Mouse (Mus musculus): Measurements from ENCODE around the gene Tctex1d1. TPM values are rescaled to one million over a fixed set of nuclear protein-coding genes. Genes with fewer than 3 reads are reported as not detected.
A peak's percentile ranks its signal among the peaks of the same experiment; 100 is the strongest.

Gene Tctex1d1
- polyA plus RNA-seq, 1 experiment, result 1.7 TPM

DNA sequence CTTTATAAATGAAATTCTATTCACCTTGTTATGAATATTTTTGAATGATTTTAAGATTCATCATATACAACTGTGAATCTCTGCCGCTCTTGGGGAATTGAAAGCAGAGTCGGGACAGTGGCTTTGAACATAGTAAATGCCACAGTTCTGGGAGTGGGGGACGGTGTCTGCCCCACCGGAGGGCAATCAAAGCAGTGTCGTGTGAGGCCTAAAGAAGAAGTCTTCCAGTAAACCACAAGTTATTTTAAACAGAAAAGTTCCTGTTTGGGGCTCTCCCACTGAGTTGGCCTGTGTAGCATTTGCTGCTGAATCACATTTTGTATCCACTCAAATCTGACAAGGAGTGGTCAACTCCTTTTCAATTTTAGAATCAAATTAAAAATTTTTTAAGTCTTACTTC, 7.2 kb upstream of the Tctex1d1 start:
- TF ChIP-seq CTCF (IDR thresholded peaks at IDR 0.05; ENCODE audit: borderline replicate concordance, extremely low read depth, insufficient read depth, insufficient read length) (no peak), POLR2A (IDR thresholded peaks at IDR 0.05; ENCODE audit: borderline replicate concordance, extremely low read depth, insufficient read depth, insufficient read length, poor library complexity, severe bottlenecking) (no peak)
- DNase-seq (ENCODE audit: low read depth), result no peak

DNA sequence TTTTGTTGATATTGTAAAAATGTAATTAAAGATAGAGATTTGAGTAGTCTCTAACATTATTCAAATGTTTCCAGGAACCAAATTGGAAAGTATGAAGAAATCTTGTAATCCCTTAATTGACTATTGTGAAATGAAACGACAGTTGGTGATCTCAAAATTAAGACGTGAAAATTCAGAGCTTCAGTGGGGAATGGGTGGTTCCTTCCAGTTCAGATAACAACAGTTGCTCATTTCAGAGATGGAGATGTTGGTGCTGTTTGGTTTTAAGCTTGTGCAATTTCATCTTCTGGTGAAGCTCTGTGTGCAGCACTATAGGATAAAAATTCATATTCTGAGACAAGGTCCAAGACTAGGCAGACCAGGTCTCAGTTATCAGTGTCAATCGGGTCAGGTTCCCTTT, 6.3 kb upstream of the Tctex1d1 start:
- TF ChIP-seq POLR2A (IDR thresholded peaks at IDR 0.05; ENCODE audit: borderline replicate concordance, extremely low read depth, insufficient read depth, insufficient read length, poor library complexity, severe bottlenecking) (no peak), CTCF (IDR thresholded peaks at IDR 0.05; ENCODE audit: borderline replicate concordance, extremely low read depth, insufficient read depth, insufficient read length) (no peak)
- DNase-seq (ENCODE audit: low read depth), result no peak

DNA sequence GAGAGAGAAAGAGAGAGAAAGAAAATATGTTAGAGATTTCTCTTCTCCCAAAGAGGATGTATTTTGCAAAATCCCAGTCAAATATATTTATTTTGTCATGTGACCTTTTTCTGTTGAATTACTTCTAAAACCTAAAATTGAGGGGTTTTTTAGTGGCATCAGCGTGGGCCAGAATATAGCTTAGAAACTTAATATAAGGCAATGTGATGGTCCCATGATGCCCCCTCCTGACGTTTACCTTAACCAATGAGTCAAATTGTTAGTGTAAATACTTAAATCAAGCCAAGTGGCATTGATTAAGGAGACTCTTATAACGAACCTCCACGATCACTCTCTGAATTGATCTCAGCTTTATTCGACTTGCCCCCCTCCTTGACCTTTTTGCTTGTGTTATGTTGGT, 4.2 kb upstream of the Tctex1d1 start:
- DNase-seq (ENCODE audit: low read depth), result no peak
- TF ChIP-seq CTCF (IDR thresholded peaks at IDR 0.05; ENCODE audit: borderline replicate concordance, extremely low read depth, insufficient read depth, insufficient read length), result no peak

DNA sequence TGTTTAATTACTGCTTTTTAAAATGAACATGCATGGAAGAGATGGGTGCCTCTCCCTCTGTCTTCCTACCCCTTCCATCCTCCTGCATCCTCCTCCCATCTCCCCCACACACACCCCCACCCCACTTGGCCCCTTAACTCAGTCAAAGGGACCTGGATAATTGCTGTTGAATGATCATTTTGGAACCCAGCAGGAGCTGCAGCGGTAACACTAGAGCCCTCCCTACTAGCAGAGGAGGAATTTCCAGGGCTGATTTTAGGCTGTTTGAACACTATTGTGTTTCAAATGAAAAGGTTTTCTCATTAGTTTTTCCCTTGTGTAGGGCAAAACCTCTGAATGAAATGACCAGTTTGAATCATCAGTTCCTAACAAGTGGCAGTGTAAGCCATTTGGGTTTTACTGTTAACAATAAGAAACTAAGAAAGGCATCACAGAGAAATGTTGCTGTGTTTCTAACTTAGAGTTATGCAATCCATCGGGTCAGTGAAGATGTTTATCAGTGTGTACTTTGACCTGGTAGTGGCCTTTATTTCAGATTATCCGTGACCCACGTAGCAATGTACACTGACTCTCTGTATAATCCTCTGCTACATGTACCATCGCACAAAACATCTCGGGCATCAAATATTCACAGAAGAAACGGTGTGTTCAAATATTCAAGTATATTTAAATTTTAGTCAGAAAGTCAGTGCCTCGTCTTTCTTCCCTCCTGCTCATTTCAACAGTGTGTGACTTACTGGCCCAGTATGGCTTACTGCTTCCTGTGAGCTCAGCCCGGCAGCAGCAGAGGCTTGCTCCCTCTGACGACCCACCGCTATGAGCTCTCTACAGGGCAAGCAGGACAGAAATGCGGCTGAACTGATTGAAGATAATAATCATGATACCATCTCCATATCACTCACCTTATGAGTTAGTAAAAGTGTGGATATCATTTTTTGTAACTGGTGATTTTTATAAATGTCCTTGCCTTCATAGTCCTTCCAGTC, 1.8 kb upstream of the Tctex1d1 start:
- peak; percentile 47 for DNase-seq (ENCODE audit: low read depth)

DNA sequence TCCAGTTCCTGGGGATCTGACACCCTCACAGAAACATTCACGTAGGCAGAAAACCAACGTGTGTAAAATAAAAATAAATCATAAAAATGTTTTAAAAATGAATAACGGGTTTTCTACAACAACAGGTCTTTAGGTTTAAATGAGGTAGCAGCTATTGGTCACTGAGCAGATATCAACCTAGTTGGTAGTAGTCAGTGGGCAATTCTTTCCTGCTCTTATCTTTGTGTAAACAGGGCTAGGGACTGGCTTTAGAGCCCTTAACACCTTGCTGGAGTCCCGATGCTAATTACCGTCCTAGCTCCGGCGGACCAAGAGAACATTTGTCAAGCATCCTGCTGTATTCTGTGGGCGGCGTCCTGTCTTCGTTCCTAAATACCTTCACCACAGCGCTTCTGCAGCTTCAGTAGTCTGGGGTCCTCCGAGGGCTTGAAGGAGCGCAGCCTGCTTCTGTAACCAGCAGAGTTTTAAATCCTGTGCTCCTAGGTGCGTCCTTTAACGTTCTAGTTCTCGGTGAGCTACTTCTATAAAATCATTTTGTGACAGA, 556 bp upstream of the Tctex1d1 start:
- peak; percentile 36 for DNase-seq (ENCODE audit: low read depth)
- no peak for TF ChIP-seq POLR2A (IDR thresholded peaks at IDR 0.05; ENCODE audit: borderline replicate concordance, extremely low read depth, insufficient read depth, insufficient read length, poor library complexity, severe bottlenecking)
- TF ChIP-seq CTCF (IDR thresholded peaks at IDR 0.05; ENCODE audit: borderline replicate concordance, extremely low read depth, insufficient read depth, insufficient read length), result no peak

More for the DNA sequence above, 1.8 kb upstream of the Tctex1d1 start:
- TF ChIP-seq CTCF (IDR thresholded peaks at IDR 0.05; ENCODE audit: borderline replicate concordance, extremely low read depth, insufficient read depth, insufficient read length) (no peak), POLR2A (IDR thresholded peaks at IDR 0.05; ENCODE audit: borderline replicate concordance, extremely low read depth, insufficient read depth, insufficient read length, poor library complexity, severe bottlenecking) (no peak)

DNA sequence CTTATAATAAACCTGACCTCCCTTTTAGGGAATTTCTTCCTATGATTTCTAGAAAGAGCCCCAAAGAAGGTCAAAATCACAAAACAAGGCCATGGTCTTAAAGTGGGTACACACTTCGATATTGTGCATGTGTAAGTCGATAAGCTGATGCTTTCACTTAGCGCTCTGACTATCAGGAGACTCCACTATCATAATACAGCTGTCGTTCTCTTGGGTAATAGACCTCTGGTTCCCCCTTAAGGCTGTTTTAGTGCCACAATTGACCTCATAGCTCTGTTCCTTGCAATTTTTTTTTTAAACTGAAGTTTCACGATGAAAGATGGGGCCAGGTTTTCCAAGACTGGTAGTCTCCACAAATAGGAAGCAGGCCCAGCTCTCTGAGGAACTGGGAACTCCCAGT, 979 bp downstream of the Tctex1d1 start:
- no peak for DNase-seq (ENCODE audit: low read depth)
- no peak for TF ChIP-seq POLR2A (IDR thresholded peaks at IDR 0.05; ENCODE audit: borderline replicate concordance, extremely low read depth, insufficient read depth, insufficient read length, poor library complexity, severe bottlenecking)
- no peak for TF ChIP-seq CTCF (IDR thresholded peaks at IDR 0.05; ENCODE audit: borderline replicate concordance, extremely low read depth, insufficient read depth, insufficient read length)

DNA sequence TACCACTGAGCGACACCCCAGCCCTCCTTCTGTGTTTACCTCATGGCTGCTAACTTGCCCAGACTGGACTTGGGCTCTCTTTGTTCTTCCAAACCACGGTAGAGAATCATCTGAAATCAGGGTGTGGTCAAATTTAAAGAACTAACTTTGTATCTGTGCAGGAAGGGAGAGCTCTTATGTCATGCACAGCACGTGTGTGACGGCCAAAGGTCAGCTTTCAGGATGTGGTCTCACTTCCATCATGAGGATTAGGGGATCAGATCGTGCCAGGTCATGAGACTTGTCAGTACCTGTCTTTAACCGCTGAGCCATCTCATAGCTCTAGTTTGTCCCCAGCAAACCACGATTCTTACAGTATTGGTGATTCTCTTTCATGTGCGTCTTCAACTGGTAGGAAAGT, 3.3 kb downstream of the Tctex1d1 start:
- no peak for TF ChIP-seq CTCF (IDR thresholded peaks at IDR 0.05; ENCODE audit: borderline replicate concordance, extremely low read depth, insufficient read depth, insufficient read length)
- no peak for TF ChIP-seq POLR2A (IDR thresholded peaks at IDR 0.05; ENCODE audit: borderline replicate concordance, extremely low read depth, insufficient read depth, insufficient read length, poor library complexity, severe bottlenecking)
- no peak for DNase-seq (ENCODE audit: low read depth)

DNA sequence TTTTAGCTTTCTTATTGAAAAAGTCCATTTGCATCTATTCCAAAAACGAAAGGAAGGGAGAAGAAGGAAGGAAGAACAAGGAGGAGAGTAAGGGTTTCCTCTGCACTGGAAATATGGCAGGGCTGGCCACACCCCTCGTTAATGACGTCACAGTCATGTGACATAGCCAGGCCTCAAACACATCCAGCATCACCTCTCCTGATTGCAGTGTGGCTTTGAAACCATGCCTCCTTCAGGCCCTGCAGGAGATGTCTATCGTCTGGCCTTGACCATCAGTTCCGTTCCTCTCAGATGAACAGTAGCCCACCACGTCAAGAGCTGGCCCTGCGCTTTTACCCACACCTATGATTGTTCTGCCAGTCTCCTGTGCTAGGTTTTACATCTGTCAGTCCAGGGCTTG, 7.8 kb downstream of the Tctex1d1 start:
- no peak for DNase-seq (ENCODE audit: low read depth)
- TF ChIP-seq POLR2A (IDR thresholded peaks at IDR 0.05; ENCODE audit: borderline replicate concordance, extremely low read depth, insufficient read depth, insufficient read length, poor library complexity, severe bottlenecking) (no peak), CTCF (IDR thresholded peaks at IDR 0.05; ENCODE audit: borderline replicate concordance, extremely low read depth, insufficient read depth, insufficient read length) (no peak)

DNA sequence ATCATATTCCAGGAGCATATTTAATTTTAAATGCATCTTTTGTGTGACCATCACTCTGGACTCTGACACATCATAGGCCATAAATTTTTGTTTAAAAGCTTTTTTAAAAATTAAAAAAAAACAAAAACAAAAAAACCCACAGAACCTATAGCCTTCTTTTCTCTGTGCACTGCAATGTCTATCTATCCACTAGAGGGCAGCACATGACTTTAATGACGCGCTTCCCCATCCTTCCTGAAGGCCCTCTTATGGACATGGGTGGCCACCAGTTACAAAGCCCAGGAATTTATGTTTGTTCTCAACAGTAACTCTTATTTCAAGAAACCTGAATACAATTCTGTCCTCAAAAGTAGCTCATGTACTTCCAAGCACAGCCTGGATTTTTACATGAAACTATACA, 8.5 kb downstream of the Tctex1d1 start:
- peak; percentile 85 for DNase-seq (ENCODE audit: low read depth)
- TF ChIP-seq POLR2A (IDR thresholded peaks at IDR 0.05; ENCODE audit: borderline replicate concordance, extremely low read depth, insufficient read depth, insufficient read length, poor library complexity, severe bottlenecking) (no peak), CTCF (IDR thresholded peaks at IDR 0.05; ENCODE audit: borderline replicate concordance, extremely low read depth, insufficient read depth, insufficient read length) (peak; percentile 80)

DNA sequence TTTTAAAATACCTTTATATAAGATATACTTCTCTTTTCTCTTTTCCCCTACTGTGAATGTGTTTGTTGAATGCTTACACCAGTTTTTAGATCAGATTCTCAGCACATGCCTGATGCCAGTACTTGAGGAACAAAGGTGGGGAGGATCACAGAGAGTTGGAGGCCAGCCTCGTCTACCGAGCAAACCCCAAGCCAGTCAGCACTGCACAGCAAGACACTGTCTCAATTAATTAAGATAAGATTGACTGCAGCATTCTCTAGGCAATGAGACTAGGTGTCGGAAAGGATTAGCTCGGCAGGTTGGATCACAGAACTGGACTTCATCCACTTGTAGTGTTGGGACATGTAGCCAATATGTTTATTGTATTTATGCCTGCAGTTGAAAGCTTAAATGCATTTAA, 8.9 kb downstream of the Tctex1d1 start:
- DNase-seq (ENCODE audit: low read depth), result peak; percentile 41
- TF ChIP-seq CTCF (IDR thresholded peaks at IDR 0.05; ENCODE audit: borderline replicate concordance, extremely low read depth, insufficient read depth, insufficient read length) (no peak), POLR2A (IDR thresholded peaks at IDR 0.05; ENCODE audit: borderline replicate concordance, extremely low read depth, insufficient read depth, insufficient read length, poor library complexity, severe bottlenecking) (no peak)

DNA sequence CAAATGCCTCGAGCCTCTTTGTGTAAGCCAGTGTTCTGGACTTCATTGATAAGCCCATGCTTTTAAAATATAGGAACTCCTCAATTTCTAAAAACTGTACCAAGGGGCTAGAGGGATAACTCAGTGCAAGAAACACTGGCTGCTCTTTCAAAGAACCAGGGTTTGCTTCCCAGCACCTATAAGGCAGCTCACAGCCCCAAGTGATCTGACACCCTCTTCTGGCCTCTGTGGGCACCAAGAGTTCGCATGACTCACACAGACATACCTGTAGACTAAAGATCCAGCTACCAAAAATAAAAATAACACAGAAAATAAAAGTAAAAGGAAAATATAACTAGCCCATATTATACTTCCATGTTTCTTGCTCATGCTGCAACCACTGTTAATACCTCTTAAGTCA, 9.3 kb downstream of the Tctex1d1 start:
- TF ChIP-seq POLR2A (IDR thresholded peaks at IDR 0.05; ENCODE audit: borderline replicate concordance, extremely low read depth, insufficient read depth, insufficient read length, poor library complexity, severe bottlenecking) (no peak), CTCF (IDR thresholded peaks at IDR 0.05; ENCODE audit: borderline replicate concordance, extremely low read depth, insufficient read depth, insufficient read length) (no peak)
- no peak for DNase-seq (ENCODE audit: low read depth)

DNA sequence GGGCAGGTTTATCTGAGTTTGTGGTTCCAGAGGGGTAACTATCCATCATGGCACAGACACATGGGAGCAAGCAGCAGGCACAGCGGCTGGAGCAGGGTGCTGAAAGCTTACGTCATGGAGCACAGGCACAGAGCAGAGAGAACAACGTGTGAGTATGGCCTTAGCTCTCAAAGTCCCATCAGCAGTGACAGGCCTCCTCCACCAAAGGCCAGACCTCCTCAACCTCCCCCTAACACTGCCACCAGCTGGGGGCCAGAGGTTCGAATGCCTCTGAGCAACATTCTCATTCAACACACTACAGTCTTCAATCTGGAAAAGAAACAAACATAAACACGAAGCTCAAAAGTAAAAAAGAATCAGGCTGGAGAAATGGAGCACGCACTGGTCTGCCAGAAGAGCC, 10.1 kb downstream of the Tctex1d1 start:
- no peak for TF ChIP-seq CTCF (IDR thresholded peaks at IDR 0.05; ENCODE audit: borderline replicate concordance, extremely low read depth, insufficient read depth, insufficient read length)
- TF ChIP-seq POLR2A (IDR thresholded peaks at IDR 0.05; ENCODE audit: borderline replicate concordance, extremely low read depth, insufficient read depth, insufficient read length, poor library complexity, severe bottlenecking), result no peak
- no peak for DNase-seq (ENCODE audit: low read depth)
